Mouse (Mus musculus) regulatory T cell (primary cell): Measurements from ENCODE around the gene Ap4b1.

Source experiments
- in situ Hi-C: fragments of 300-600 bp; cut with MboI, MseI; formaldehyde crosslinking; loops from one replicate; pipeline ENCODE4 v1.15.1; 2025; ENCODE audit warnings: high pct_unique_total_duplicates

Ap4b1 gene

GRCm38 (mm10) chr3:103853804-103854203 is 44.5 kb downstream of the Ap4b1 start:
- in situ Hi-C loops, result loop anchor here (5.0 kb wide), 1 partner anchor 33 kb away; no protein-coding TSS in a partner anchor

- in situ Hi-C loops, result no loop called here
These were observed 47.9 kb downstream of the Ap4b1 start for GRCm38 (mm10) chr3:103857036-103857805.

GRCm38 (mm10) chr3:103857977-103858563 is 48.8 kb downstream of the Ap4b1 start:
- in situ Hi-C loops, result no loop called here

- in situ Hi-C loops, result no loop called here
These were observed 49.8 kb downstream of the Ap4b1 start, which contains the start of gene Ptpn22 for GRCm38 (mm10) chr3:103858881-103859801. TSS of gene Ptpn22 (plus strand) at chr3:103859795.

GRCm38 (mm10) chr3:103859851-103860391 is 50.6 kb downstream of the Ap4b1 start:
- in situ Hi-C loops, result no loop called here

GRCm38 (mm10) chr3:103862721-103863220 is 53.5 kb downstream of the Ap4b1 start:
- in situ Hi-C loops, result no loop called here

GRCm38 (mm10) chr3:103864200-103864599 is 54.9 kb downstream of the Ap4b1 start:
- in situ Hi-C loops, result no loop called here

GRCm38 (mm10) chr3:103867424-103867971 is 58.2 kb downstream of the Ap4b1 start:
- in situ Hi-C loops, result no loop called here

- in situ Hi-C loops, result no loop called here
These were observed 58.7 kb downstream of the Ap4b1 start for GRCm38 (mm10) chr3:103868008-103868407.
